Comparison of ENCODE assay signal across 19 mouse cellular contexts in the genomic region with DNA sequence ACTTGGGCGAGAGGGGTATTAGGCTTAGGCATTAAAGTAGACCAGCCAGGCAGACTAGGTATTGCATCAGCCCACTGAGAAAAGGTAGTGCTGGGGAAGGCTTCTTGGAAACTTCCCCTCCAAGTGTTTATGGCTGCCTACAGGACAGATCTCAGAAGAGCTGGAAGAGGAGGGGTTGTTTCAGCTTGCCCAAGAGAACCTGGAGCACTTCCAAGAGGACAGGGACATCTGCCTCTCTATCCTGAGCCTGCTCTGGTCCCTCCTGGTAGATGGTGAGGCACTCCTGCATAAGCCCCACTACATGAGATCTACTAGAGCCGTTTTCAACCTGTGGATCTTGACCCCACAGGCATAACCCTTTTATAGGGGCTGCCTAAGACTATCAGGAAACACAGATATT. TPM values are rescaled to one million over a fixed set of nuclear protein-coding genes. Genes with fewer than 3 reads are reported as not detected.
"Had no signal": no experiment of that assay in that cellular context is flagged by ENCODE, and none has a peak within 500 bp of the region (broad histone marks: within the 10 kb centered on the region; RNA-seq: fewer than 3 reads in every experiment).

No protein-coding gene starts in this region.

- H3K27ac ChIP-seq: midbrain, embryonic 10.5 days; midbrain, embryonic 12.5 days; neural tube, embryonic 13.5 days; neural tube, embryonic 15.5 days had no signal

- H3K27me3 ChIP-seq: midbrain, embryonic 12.5 days; neural tube, embryonic 13.5 days; neural tube, embryonic 15.5 days had no signal

- DNase-seq: lung, embryonic 14.5 days; lung, postnatal 10 days; lung, postnatal 4 days; midbrain, embryonic 14.5 days; retina, postnatal 1 day; right cerebral cortex, adult 18-20 months; right cerebral cortex, postnatal 25 days; right cerebral cortex, postnatal 4 days; spleen, adult 18-20 months; thymus, adult 18-20 months; thymus, postnatal 14 days; thymus, postnatal 36 days had no signal

- H3K4me3 ChIP-seq: midbrain, embryonic 10.5 days; midbrain, embryonic 12.5 days; myocyte; neural tube, embryonic 13.5 days; neural tube, embryonic 15.5 days had no signal

- ATAC-seq: midbrain, embryonic 16.5 days had no signal

- H3K4me1 ChIP-seq: midbrain, embryonic 10.5 days; midbrain, embryonic 12.5 days; neural tube, embryonic 13.5 days; neural tube, embryonic 15.5 days had no signal

RNA-seq across cellular contexts. Expression of a gene that starts 16.6 kb away (rescaled TPM):
- polyA plus RNA-seq: lung, embryonic 14.5 days; midbrain, embryonic 12.5 days had no signal

RNA-seq across cellular contexts. Expression of a gene that starts 22.8 kb away (rescaled TPM):
- polyA plus RNA-seq: midbrain, embryonic 10.5 days; midbrain, embryonic 12.5 days; midbrain, embryonic 14.5 days; midbrain, embryonic 16.5 days; myocyte; neural tube, embryonic 11.5 days; neural tube, embryonic 13.5 days; neural tube, embryonic 15.5 days had no signal
